Mouse (Mus musculus): ENCODE data around the gene Npas3. TPM values are rescaled to one million over a fixed set of nuclear protein-coding genes. Genes with fewer than 3 reads are reported as not detected.

Npas3 gene
- polyA plus RNA-seq, 1 experiment from 2014 or later: 3.7 TPM

- WGBS: 13% methylated on average over 3 of the region's 3 CpGs
Observed at GRCm38 (mm10) chr12:53407776-53408175, 159.3 kb downstream of the Npas3 start.

GRCm38 (mm10) chr12:53409711-53410110 is 161.2 kb downstream of the Npas3 start:
- Histone ChIP-seq H3K9me3 (ENCODE audit: control insufficient read depth, low read length) (no peaks in the 10 kb centered on the region), H3K4me1 (replicated peaks; ENCODE audit: control insufficient read depth, insufficient read depth, low read length) (peaks cover 11% of the 10 kb centered on the region; the same call in 1 of the 2 replicates), H3K36me3 (ENCODE audit: control insufficient read depth, insufficient read depth, low read length) (no peaks in the 10 kb centered on the region), H3K4me2 (ENCODE audit: low read length) (no peak overlapping the region), H3K27me3 (replicated peaks; ENCODE audit: control insufficient read depth, insufficient read depth, low read length) (no peaks in the 10 kb centered on the region), H3K27ac (ENCODE audit: low read depth) (no peak overlapping the region), H3K4me3 (ENCODE audit: low read depth, low read length) (no peak overlapping the region), H3K9ac (ENCODE audit: low read length) (no peak overlapping the region)
- WGBS: 85% methylated on average over 4 of the region's 4 CpGs
- ATAC-seq (replicated peaks; ENCODE audit: low FRiP score, low TSS enrichment, low read depth): no peak
- no peak for DNase-seq (ENCODE audit: low spot score)

More at GRCm38 (mm10) chr12:53407776-53408175, 159.3 kb downstream of the Npas3 start:
- Histone ChIP-seq H3K4me3 (ENCODE audit: low read depth, low read length) (no peak overlapping the region), H3K36me3 (ENCODE audit: control insufficient read depth, insufficient read depth, low read length) (no peaks in the 10 kb centered on the region), H3K27me3 (replicated peaks; ENCODE audit: control insufficient read depth, insufficient read depth, low read length) (no peaks in the 10 kb centered on the region), H3K9ac (ENCODE audit: low read length) (no peak overlapping the region), H3K27ac (ENCODE audit: low read depth) (no peak overlapping the region), H3K9me3 (ENCODE audit: control insufficient read depth, low read length) (no peaks in the 10 kb centered on the region), H3K4me2 (ENCODE audit: low read length) (no peak overlapping the region), H3K4me1 (replicated peaks; ENCODE audit: control insufficient read depth, insufficient read depth, low read length) (peaks cover 11% of the 10 kb centered on the region; the same call in 1 of the 2 replicates)
- DNase-seq (ENCODE audit: low spot score): no peak
- no peak for ATAC-seq (replicated peaks; ENCODE audit: low FRiP score, low TSS enrichment, low read depth)

- Histone ChIP-seq H3K9ac (ENCODE audit: low read length) (no peak overlapping the region), H3K4me3 (ENCODE audit: low read depth, low read length) (no peak overlapping the region), H3K36me3 (ENCODE audit: control insufficient read depth, insufficient read depth, low read length) (no peaks in the 10 kb centered on the region), H3K9me3 (ENCODE audit: control insufficient read depth, low read length) (no peaks in the 10 kb centered on the region), H3K4me2 (ENCODE audit: low read length) (no peak overlapping the region), H3K4me1 (replicated peaks; ENCODE audit: control insufficient read depth, insufficient read depth, low read length) (peaks cover 11% of the 10 kb centered on the region; the same call in 1 of the 2 replicates), H3K27ac (ENCODE audit: low read depth) (no peak overlapping the region), H3K27me3 (replicated peaks; ENCODE audit: control insufficient read depth, insufficient read depth, low read length) (no peaks in the 10 kb centered on the region)
- DNase-seq (ENCODE audit: low spot score) (no peak), ATAC-seq (replicated peaks; ENCODE audit: low FRiP score, low TSS enrichment, low read depth) (no peak)
- 94% methylated on average over 2 of the region's 2 CpGs for WGBS
Observed at GRCm38 (mm10) chr12:53410647-53411046, 162.2 kb downstream of the Npas3 start.

GRCm38 (mm10) chr12:53416096-53416495 is 167.6 kb downstream of the Npas3 start:
- 54% methylated on average over 4 of the region's 4 CpGs for WGBS
- DNase-seq (ENCODE audit: low spot score): no peak
- Histone ChIP-seq H3K4me2 (ENCODE audit: low read length) (no peak overlapping the region), H3K27me3 (replicated peaks; ENCODE audit: control insufficient read depth, insufficient read depth, low read length) (no peaks in the 10 kb centered on the region), H3K4me1 (replicated peaks; ENCODE audit: control insufficient read depth, insufficient read depth, low read length) (no peaks in the 10 kb centered on the region), H3K27ac (ENCODE audit: low read depth) (no peak overlapping the region), H3K9ac (ENCODE audit: low read length) (no peak overlapping the region), H3K4me3 (ENCODE audit: low read depth, low read length) (no peak overlapping the region), H3K9me3 (ENCODE audit: control insufficient read depth, low read length) (no peaks in the 10 kb centered on the region), H3K36me3 (ENCODE audit: control insufficient read depth, insufficient read depth, low read length) (no peaks in the 10 kb centered on the region)
- no peak for ATAC-seq (replicated peaks; ENCODE audit: low FRiP score, low TSS enrichment, low read depth)

GRCm38 (mm10) chr12:53421701-53422100 is 173.2 kb downstream of the Npas3 start:
- no peaks in the 10 kb centered on the region for H3K27me3 ChIP-seq (replicated peaks; ENCODE audit: control insufficient read depth, insufficient read depth, low read length)
- H3K4me2 ChIP-seq (ENCODE audit: low read length): no peak overlapping the region
- H3K27ac ChIP-seq (ENCODE audit: low read depth): no peak overlapping the region
- H3K36me3 ChIP-seq (ENCODE audit: control insufficient read depth, insufficient read depth, low read length): no peaks in the 10 kb centered on the region
- H3K4me1 ChIP-seq (replicated peaks; ENCODE audit: control insufficient read depth, insufficient read depth, low read length): no peaks in the 10 kb centered on the region
- no peak overlapping the region for H3K9ac ChIP-seq (ENCODE audit: low read length)
- ATAC-seq (replicated peaks; ENCODE audit: low FRiP score, low TSS enrichment, low read depth) (no peak), DNase-seq (ENCODE audit: low spot score) (no peak)
- 81% methylated on average over 4 of the region's 4 CpGs for WGBS
- no peaks in the 10 kb centered on the region for H3K9me3 ChIP-seq (ENCODE audit: control insufficient read depth, low read length)
- no peak overlapping the region for H3K4me3 ChIP-seq (ENCODE audit: low read depth, low read length)

- H3K4me2 ChIP-seq (ENCODE audit: low read length): no peak overlapping the region
- no peak for ATAC-seq (replicated peaks; ENCODE audit: low FRiP score, low TSS enrichment, low read depth)
Observed at GRCm38 (mm10) chr12:53423631-53424030, 175.2 kb downstream of the Npas3 start.

GRCm38 (mm10) chr12:53426006-53426405 is 177.5 kb downstream of the Npas3 start:
- Histone ChIP-seq H3K27ac (ENCODE audit: low read depth) (no peak overlapping the region), H3K27me3 (replicated peaks; ENCODE audit: control insufficient read depth, insufficient read depth, low read length) (no peaks in the 10 kb centered on the region), H3K36me3 (ENCODE audit: control insufficient read depth, insufficient read depth, low read length) (no peaks in the 10 kb centered on the region), H3K4me3 (ENCODE audit: low read depth, low read length) (no peak overlapping the region), H3K9me3 (ENCODE audit: control insufficient read depth, low read length) (no peaks in the 10 kb centered on the region), H3K9ac (ENCODE audit: low read length) (no peak overlapping the region), H3K4me1 (replicated peaks; ENCODE audit: control insufficient read depth, insufficient read depth, low read length) (no peaks in the 10 kb centered on the region), H3K4me2 (ENCODE audit: low read length) (no peak overlapping the region)
- no peak for ATAC-seq (replicated peaks; ENCODE audit: low FRiP score, low TSS enrichment, low read depth)
- 90% methylated on average over 2 of the region's 2 CpGs for WGBS
- no peak for DNase-seq (ENCODE audit: low spot score)

More at GRCm38 (mm10) chr12:53423631-53424030, 175.2 kb downstream of the Npas3 start:
- H3K4me3 ChIP-seq (ENCODE audit: low read depth, low read length): no peak overlapping the region
- H3K27ac ChIP-seq (ENCODE audit: low read depth): no peak overlapping the region
- H3K4me1 ChIP-seq (replicated peaks; ENCODE audit: control insufficient read depth, insufficient read depth, low read length): no peaks in the 10 kb centered on the region
- no peak for DNase-seq (ENCODE audit: low spot score)
- H3K36me3 ChIP-seq (ENCODE audit: control insufficient read depth, insufficient read depth, low read length): no peaks in the 10 kb centered on the region
- no peaks in the 10 kb centered on the region for H3K9me3 ChIP-seq (ENCODE audit: control insufficient read depth, low read length)
- no peaks in the 10 kb centered on the region for H3K27me3 ChIP-seq (replicated peaks; ENCODE audit: control insufficient read depth, insufficient read depth, low read length)
- H3K9ac ChIP-seq (ENCODE audit: low read length): no peak overlapping the region
- 86% methylated on average over 2 of the region's 2 CpGs for WGBS

GRCm38 (mm10) chr12:53427153-53427552 is 178.7 kb downstream of the Npas3 start:
- Histone ChIP-seq H3K27ac (ENCODE audit: low read depth) (no peak overlapping the region), H3K4me1 (replicated peaks; ENCODE audit: control insufficient read depth, insufficient read depth, low read length) (no peaks in the 10 kb centered on the region), H3K36me3 (ENCODE audit: control insufficient read depth, insufficient read depth, low read length) (no peaks in the 10 kb centered on the region), H3K27me3 (replicated peaks; ENCODE audit: control insufficient read depth, insufficient read depth, low read length) (no peaks in the 10 kb centered on the region), H3K4me2 (ENCODE audit: low read length) (no peak overlapping the region), H3K4me3 (ENCODE audit: low read depth, low read length) (no peak overlapping the region), H3K9me3 (ENCODE audit: control insufficient read depth, low read length) (no peaks in the 10 kb centered on the region), H3K9ac (ENCODE audit: low read length) (no peak overlapping the region)
- 76% methylated on average over 10 of the region's 10 CpGs for WGBS
- DNase-seq (ENCODE audit: low spot score): no peak
- ATAC-seq (replicated peaks; ENCODE audit: low FRiP score, low TSS enrichment, low read depth): no peak

- Histone ChIP-seq H3K27ac (ENCODE audit: low read depth) (no peak overlapping the region), H3K4me1 (replicated peaks; ENCODE audit: control insufficient read depth, insufficient read depth, low read length) (no peaks in the 10 kb centered on the region), H3K36me3 (ENCODE audit: control insufficient read depth, insufficient read depth, low read length) (no peaks in the 10 kb centered on the region), H3K4me3 (ENCODE audit: low read depth, low read length) (no peak overlapping the region), H3K4me2 (ENCODE audit: low read length) (no peak overlapping the region), H3K9me3 (ENCODE audit: control insufficient read depth, low read length) (no peaks in the 10 kb centered on the region), H3K9ac (ENCODE audit: low read length) (no peak overlapping the region), H3K27me3 (replicated peaks; ENCODE audit: control insufficient read depth, insufficient read depth, low read length) (no peaks in the 10 kb centered on the region)
- DNase-seq (ENCODE audit: low spot score) (no peak), ATAC-seq (replicated peaks; ENCODE audit: low FRiP score, low TSS enrichment, low read depth) (no peak)
- WGBS: 79% methylated on average over 2 of the region's 2 CpGs
Observed at GRCm38 (mm10) chr12:53442029-53442428, 193.6 kb downstream of the Npas3 start.

Measured in intestine, embryonic 14.5 days (tissue).